Mouse (Mus musculus): ENCODE results near the gene Filip1l. TPM values are rescaled to one million over a fixed set of nuclear protein-coding genes. Genes with fewer than 3 reads are reported as not detected.
A peak's percentile ranks its signal among the peaks of the same experiment; 100 is the strongest.

Gene Filip1l
- polyA plus RNA-seq, 1 experiment from 2014 or later = 1.8 TPM

- Histone ChIP-seq H3K9ac (replicated peaks; ENCODE audit: low read depth, low read length) (no peak overlapping the region), H3K4me3 (ENCODE audit: low read depth, low read length) (no peak overlapping the region), H3K27me3 (ENCODE audit: control insufficient read depth, insufficient read depth, low read length) (no peaks in the 10 kb centered on the region), H3K4me2 (ENCODE audit: low read depth, low read length) (no peak overlapping the region), H3K9me3 (ENCODE audit: control insufficient read depth, low read length) (no peaks in the 10 kb centered on the region), H3K4me1 (ENCODE audit: control insufficient read depth, insufficient read depth, low read length) (no peaks in the 10 kb centered on the region), H3K36me3 (ENCODE audit: control insufficient read depth, insufficient read depth, low read length) (no peaks in the 10 kb centered on the region), H3K27ac (ENCODE audit: low read depth, low read length) (no peak overlapping the region)
- no peak for ATAC-seq (ENCODE audit: low read depth)
- 86% methylated on average over 5 of the region's 5 CpGs for WGBS
Measured at GRCm38 (mm10) chr16:57486266-57486665, 133.4 kb downstream of the Filip1l start.

DNA sequence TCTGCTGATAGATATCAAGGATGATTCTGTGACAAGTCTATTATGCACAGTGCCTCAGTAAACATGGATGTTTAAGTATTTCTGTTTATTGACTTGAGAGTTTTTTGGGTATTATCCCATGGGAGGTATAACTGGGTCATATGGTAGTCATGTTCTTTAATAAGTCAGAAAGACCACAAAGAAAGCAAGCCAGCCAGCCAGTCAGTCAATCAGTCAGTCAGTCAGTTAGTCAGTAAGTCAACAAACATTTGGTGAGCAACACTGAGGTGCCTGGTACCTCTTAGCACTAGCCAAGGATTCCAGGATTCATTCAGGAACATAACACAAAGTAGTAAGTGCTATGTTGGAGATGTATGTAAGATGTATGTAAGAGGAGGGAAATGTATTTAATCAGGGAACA lies 135.8 kb downstream of the Filip1l start:
- H3K4me1 ChIP-seq (ENCODE audit: control insufficient read depth, insufficient read depth, low read length) = no peaks in the 10 kb centered on the region
- H3K27ac ChIP-seq (ENCODE audit: low read depth, low read length) = no peak overlapping the region
- H3K27me3 ChIP-seq (ENCODE audit: control insufficient read depth, insufficient read depth, low read length) = no peaks in the 10 kb centered on the region
- H3K9ac ChIP-seq (replicated peaks; ENCODE audit: low read depth, low read length) = no peak overlapping the region
- H3K4me2 ChIP-seq (ENCODE audit: low read depth, low read length) = no peak overlapping the region
- no peak for ATAC-seq (ENCODE audit: low read depth)
- no peaks in the 10 kb centered on the region for H3K9me3 ChIP-seq (ENCODE audit: control insufficient read depth, low read length)
- no peaks in the 10 kb centered on the region for H3K36me3 ChIP-seq (ENCODE audit: control insufficient read depth, insufficient read depth, low read length)
- no peak overlapping the region for H3K4me3 ChIP-seq (ENCODE audit: low read depth, low read length)

DNA sequence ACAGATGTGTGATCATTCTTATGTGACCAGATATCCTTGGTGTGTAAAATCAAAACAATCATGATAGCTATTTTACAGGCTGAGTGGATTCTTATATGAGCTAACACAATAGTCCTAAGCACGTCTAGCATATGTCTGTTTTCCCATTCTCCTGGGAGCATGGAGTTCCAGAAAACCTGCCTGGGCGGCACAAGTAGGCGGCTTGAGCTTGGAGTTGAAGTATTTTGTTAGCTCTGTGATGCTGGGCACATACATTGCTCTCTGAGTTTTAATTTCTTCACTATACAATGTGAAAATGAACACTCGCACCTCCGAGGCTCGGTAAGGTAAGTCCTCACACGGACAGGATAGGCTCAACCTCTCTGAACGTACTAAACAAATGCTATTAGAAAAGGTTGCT lies 137.8 kb downstream of the Filip1l start:
- Histone ChIP-seq H3K36me3 (ENCODE audit: control insufficient read depth, insufficient read depth, low read length) (no peaks in the 10 kb centered on the region), H3K9ac (replicated peaks; ENCODE audit: low read depth, low read length) (no peak overlapping the region), H3K4me1 (ENCODE audit: control insufficient read depth, insufficient read depth, low read length) (no peaks in the 10 kb centered on the region), H3K27ac (ENCODE audit: low read depth, low read length) (no peak overlapping the region), H3K9me3 (ENCODE audit: control insufficient read depth, low read length) (no peaks in the 10 kb centered on the region), H3K4me3 (ENCODE audit: low read depth, low read length) (no peak overlapping the region), H3K4me2 (ENCODE audit: low read depth, low read length) (no peak overlapping the region), H3K27me3 (ENCODE audit: control insufficient read depth, insufficient read depth, low read length) (no peaks in the 10 kb centered on the region)
- WGBS = 92% methylated on average over 8 of the region's 8 CpGs
- ATAC-seq (ENCODE audit: low read depth) = no peak

DNA sequence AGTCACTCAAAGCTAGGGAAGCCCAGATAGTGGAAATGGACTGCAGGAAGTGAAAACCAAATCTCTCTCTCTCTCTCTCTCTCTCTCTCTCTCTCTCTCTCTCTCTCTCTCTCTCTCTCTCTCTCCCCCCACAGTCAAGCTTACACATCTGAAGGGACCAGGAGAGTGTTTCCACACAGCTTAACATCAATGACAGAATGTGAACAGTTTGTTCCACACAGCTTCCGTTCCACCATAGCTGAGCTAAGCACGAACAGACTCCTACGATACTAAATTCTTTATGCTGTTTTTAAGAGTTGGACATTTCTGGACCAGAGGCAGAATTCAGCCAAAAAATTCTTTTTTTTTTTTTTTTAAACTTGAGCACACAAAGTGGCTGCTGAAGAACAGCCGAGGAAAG lies 139.0 kb downstream of the Filip1l start:
- Histone ChIP-seq H3K4me2 (ENCODE audit: low read depth, low read length) (no peak overlapping the region), H3K9ac (replicated peaks; ENCODE audit: low read depth, low read length) (no peak overlapping the region), H3K9me3 (ENCODE audit: control insufficient read depth, low read length) (no peaks in the 10 kb centered on the region), H3K27me3 (ENCODE audit: control insufficient read depth, insufficient read depth, low read length) (no peaks in the 10 kb centered on the region), H3K27ac (ENCODE audit: low read depth, low read length) (no peak overlapping the region), H3K36me3 (ENCODE audit: control insufficient read depth, insufficient read depth, low read length) (no peaks in the 10 kb centered on the region), H3K4me1 (ENCODE audit: control insufficient read depth, insufficient read depth, low read length) (no peaks in the 10 kb centered on the region), H3K4me3 (ENCODE audit: low read depth, low read length) (no peak overlapping the region)
- WGBS = 95% methylated on average over 4 of the region's 4 CpGs
- ATAC-seq (ENCODE audit: low read depth) = no peak

DNA sequence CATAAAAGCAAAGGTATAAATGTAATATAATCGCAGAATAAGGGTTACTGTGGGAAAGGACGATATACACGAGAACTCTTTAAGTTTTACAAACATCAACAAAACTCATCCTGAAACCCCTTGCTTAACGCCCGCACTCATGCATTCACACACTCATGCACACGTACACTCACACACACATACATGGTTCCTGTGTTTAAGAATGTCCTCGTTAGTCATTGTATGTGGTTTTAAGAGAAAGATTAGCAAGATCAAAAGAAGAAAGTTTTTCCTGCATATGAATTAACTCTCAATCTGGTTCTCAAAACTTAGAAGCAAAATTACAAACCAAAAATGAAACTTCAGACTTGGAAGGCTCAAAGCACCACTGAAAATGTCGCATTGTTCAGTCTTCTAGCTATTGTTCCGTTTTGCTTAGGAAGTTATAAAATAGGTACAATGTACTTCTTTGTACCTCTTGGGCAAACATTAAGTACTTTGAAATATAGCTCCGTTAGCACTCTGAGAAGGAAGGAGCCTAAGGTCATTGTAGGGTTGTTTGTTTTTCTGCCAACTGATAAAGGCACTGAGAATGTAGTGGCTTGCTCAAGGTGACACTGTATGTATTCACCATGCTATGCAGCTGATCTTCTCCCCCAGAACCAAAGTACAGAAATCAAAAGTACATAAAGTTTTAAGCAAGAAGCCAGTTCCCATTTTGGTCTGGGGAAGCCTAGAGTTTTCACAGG lies 142.7 kb downstream of the Filip1l start:
- H3K4me3 ChIP-seq (ENCODE audit: low read depth, low read length) = no peak overlapping the region
- H3K27me3 ChIP-seq (ENCODE audit: control insufficient read depth, insufficient read depth, low read length) = no peaks in the 10 kb centered on the region
- no peaks in the 10 kb centered on the region for H3K36me3 ChIP-seq (ENCODE audit: control insufficient read depth, insufficient read depth, low read length)
- H3K9me3 ChIP-seq (ENCODE audit: control insufficient read depth, low read length) = no peaks in the 10 kb centered on the region
- no peak for ATAC-seq (ENCODE audit: low read depth)
- no peak overlapping the region for H3K4me2 ChIP-seq (ENCODE audit: low read depth, low read length)
- WGBS = 82% methylated on average over 10 of the region's 10 CpGs
- no peaks in the 10 kb centered on the region for H3K4me1 ChIP-seq (ENCODE audit: control insufficient read depth, insufficient read depth, low read length)
- no peak overlapping the region for H3K9ac ChIP-seq (replicated peaks; ENCODE audit: low read depth, low read length)
- no peak overlapping the region for H3K27ac ChIP-seq (ENCODE audit: low read depth, low read length)

GRCm38 (mm10) chr16:57496437-57497173 lies 143.7 kb downstream of the Filip1l start:
- no peak overlapping the region for H3K4me2 ChIP-seq (ENCODE audit: low read depth, low read length)
- H3K27ac ChIP-seq (ENCODE audit: low read depth, low read length) = no peak overlapping the region
- H3K9me3 ChIP-seq (ENCODE audit: control insufficient read depth, low read length) = no peaks in the 10 kb centered on the region

GRCm38 (mm10) chr16:57500851-57501250 lies 148.0 kb downstream of the Filip1l start:
- Histone ChIP-seq H3K4me2 (ENCODE audit: low read depth, low read length) (no peak overlapping the region), H3K4me1 (ENCODE audit: control insufficient read depth, insufficient read depth, low read length) (no peaks in the 10 kb centered on the region), H3K36me3 (ENCODE audit: control insufficient read depth, insufficient read depth, low read length) (no peaks in the 10 kb centered on the region), H3K9ac (replicated peaks; ENCODE audit: low read depth, low read length) (no peak overlapping the region), H3K4me3 (ENCODE audit: low read depth, low read length) (no peak overlapping the region), H3K27me3 (ENCODE audit: control insufficient read depth, insufficient read depth, low read length) (no peaks in the 10 kb centered on the region), H3K27ac (ENCODE audit: low read depth, low read length) (no peak overlapping the region), H3K9me3 (ENCODE audit: control insufficient read depth, low read length) (no peaks in the 10 kb centered on the region)
- 5% methylated on average over 3 of the region's 3 CpGs for WGBS
- no peak for ATAC-seq (ENCODE audit: low read depth)

More at GRCm38 (mm10) chr16:57496437-57497173, 143.7 kb downstream of the Filip1l start:
- no peaks in the 10 kb centered on the region for H3K36me3 ChIP-seq (ENCODE audit: control insufficient read depth, insufficient read depth, low read length)
- H3K4me1 ChIP-seq (ENCODE audit: control insufficient read depth, insufficient read depth, low read length) = no peaks in the 10 kb centered on the region
- H3K4me3 ChIP-seq (ENCODE audit: low read depth, low read length) = no peak overlapping the region
- H3K27me3 ChIP-seq (ENCODE audit: control insufficient read depth, insufficient read depth, low read length) = no peaks in the 10 kb centered on the region
- H3K9ac ChIP-seq (replicated peaks; ENCODE audit: low read depth, low read length) = no peak overlapping the region
- 29% methylated on average over 10 of the region's 10 CpGs for WGBS
- peak; percentile 77 for ATAC-seq (ENCODE audit: low read depth)

- Histone ChIP-seq H3K9ac (replicated peaks; ENCODE audit: low read depth, low read length) (no peak overlapping the region), H3K9me3 (ENCODE audit: control insufficient read depth, low read length) (no peaks in the 10 kb centered on the region), H3K36me3 (ENCODE audit: control insufficient read depth, insufficient read depth, low read length) (no peaks in the 10 kb centered on the region), H3K4me1 (ENCODE audit: control insufficient read depth, insufficient read depth, low read length) (no peaks in the 10 kb centered on the region), H3K27me3 (ENCODE audit: control insufficient read depth, insufficient read depth, low read length) (no peaks in the 10 kb centered on the region), H3K4me2 (ENCODE audit: low read depth, low read length) (no peak overlapping the region), H3K27ac (ENCODE audit: low read depth, low read length) (no peak overlapping the region), H3K4me3 (ENCODE audit: low read depth, low read length) (no peak overlapping the region)
- 18% methylated on average over 2 of the region's 2 CpGs for WGBS
- ATAC-seq (ENCODE audit: low read depth) = no peak
Measured at GRCm38 (mm10) chr16:57502230-57502629, 149.3 kb downstream of the Filip1l start.

DNA sequence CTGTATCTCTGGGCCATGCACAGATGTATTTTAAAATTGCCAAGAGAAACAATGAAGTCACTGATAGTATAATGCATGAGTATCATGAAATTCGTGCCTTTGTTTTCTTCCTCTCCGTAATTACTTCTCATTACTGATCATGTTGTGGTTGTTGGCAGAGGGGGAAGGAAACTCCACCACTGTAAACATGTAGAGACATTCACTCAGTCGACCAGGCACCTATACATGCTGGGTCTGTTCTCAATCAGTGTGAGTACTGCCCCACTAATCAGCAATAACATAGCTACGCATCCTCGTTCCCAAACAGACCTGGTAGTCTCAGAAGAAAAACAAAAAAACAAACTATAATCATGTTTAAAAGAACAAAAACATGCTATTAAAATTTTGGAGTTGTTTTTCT lies 149.9 kb downstream of the Filip1l start:
- Histone ChIP-seq H3K9me3 (ENCODE audit: control insufficient read depth, low read length) (no peaks in the 10 kb centered on the region), H3K4me3 (ENCODE audit: low read depth, low read length) (no peak overlapping the region), H3K4me1 (ENCODE audit: control insufficient read depth, insufficient read depth, low read length) (no peaks in the 10 kb centered on the region), H3K27me3 (ENCODE audit: control insufficient read depth, insufficient read depth, low read length) (no peaks in the 10 kb centered on the region), H3K27ac (ENCODE audit: low read depth, low read length) (no peak overlapping the region), H3K9ac (replicated peaks; ENCODE audit: low read depth, low read length) (no peak overlapping the region), H3K36me3 (ENCODE audit: control insufficient read depth, insufficient read depth, low read length) (no peaks in the 10 kb centered on the region), H3K4me2 (ENCODE audit: low read depth, low read length) (no peak overlapping the region)
- WGBS = 63% methylated on average over 5 of the region's 5 CpGs
- no peak for ATAC-seq (ENCODE audit: low read depth)
